ENCODE assay signal across 24 mouse cellular contexts in the genomic region with DNA sequence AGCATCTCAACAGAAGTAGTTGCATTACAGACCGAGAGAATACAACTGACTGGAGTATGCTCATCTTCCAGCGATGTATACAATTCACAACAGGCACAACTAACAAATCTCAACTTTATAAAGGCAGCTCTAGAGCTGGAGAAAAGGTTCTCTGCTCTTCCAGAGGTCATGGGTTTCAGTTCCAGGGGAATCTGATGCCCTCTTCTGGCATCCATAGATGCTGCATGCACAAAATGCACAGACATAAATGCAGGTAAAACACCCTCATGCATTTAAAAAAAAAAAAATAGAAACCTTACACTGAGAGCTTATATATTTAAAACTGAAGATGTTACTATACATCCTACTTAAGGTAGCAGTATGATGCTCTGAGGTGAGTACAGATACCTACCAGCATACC. TPM values are rescaled to one million over a fixed set of nuclear protein-coding genes. Genes with fewer than 3 reads are reported as not detected.
DNase-seq lines count a peak whose midpoint lies in the region; ATAC-seq and TF ChIP-seq lines count a peak whose summit lies in the region.
"Had no signal": no experiment of that assay in that cellular context is flagged by ENCODE, and none has a peak within 500 bp of the region (broad histone marks: within the 10 kb centered on the region; RNA-seq: fewer than 3 reads in every experiment).

No protein-coding gene starts in this region.

- H3K27ac ChIP-seq in heart, adult 2 months: no peak overlapping the region
- no peak overlapping the region for H3K27ac ChIP-seq in liver, embryonic 14.5 days
- no peak overlapping the region for H3K27ac ChIP-seq in liver, embryonic 11.5 days (ENCODE audit: low read depth, low read length)
- H3K27ac ChIP-seq in kidney, embryonic 14.5 days (ENCODE audit: low read depth, low read length): no peak overlapping the region
- H3K27ac ChIP-seq: forebrain, embryonic 13.5 days; hindbrain, embryonic 14.5 days; liver, embryonic 15.5 days; lung, embryonic 15.5 days; midbrain, embryonic 12.5 days had no signal

- peak; percentile 59 for TF ChIP-seq CTCF in heart, adult 2 months (IDR thresholded peaks at IDR 0.05)
- 0 out of 2 replicates have a peak, but pooled peaks have one; percentile 8 for TF ChIP-seq CTCF in liver, embryonic 14.5 days (IDR thresholded peaks at IDR 0.05; ENCODE audit: low read depth)

- no peaks in the 10 kb centered on the region; the same call in none of the 2 replicates for H3K4me1 ChIP-seq in heart, adult 2 months (ENCODE audit: control insufficient read depth, insufficient read depth, low read length)
- H3K4me1 ChIP-seq in liver, embryonic 14.5 days (replicated peaks; ENCODE audit: control insufficient read depth in 2 of 2, insufficient read depth in 2 of 2, low read length in 1 of 2): no peaks in the 10 kb centered on the region; a peak in 1 of 4 replicates
- no peaks in the 10 kb centered on the region for H3K4me1 ChIP-seq in liver, embryonic 11.5 days (replicated peaks; ENCODE audit: control insufficient read depth, insufficient read depth, low read length)
- no peaks in the 10 kb centered on the region for H3K4me1 ChIP-seq in kidney, embryonic 14.5 days (ENCODE audit: control insufficient read depth, insufficient read depth, low read length)
- H3K4me1 ChIP-seq: forebrain, embryonic 13.5 days; heart, embryonic 12.5 days; lung, embryonic 15.5 days; midbrain, embryonic 12.5 days had no signal

- no peak overlapping the region for H3K9ac ChIP-seq in heart, adult 2 months (ENCODE audit: low read depth, low read length)
- H3K9ac ChIP-seq in liver, embryonic 14.5 days (replicated peaks): no peak overlapping the region
- no peak overlapping the region for H3K9ac ChIP-seq in liver, embryonic 11.5 days (ENCODE audit: low read depth, low read length)
- no peak overlapping the region for H3K9ac ChIP-seq in kidney, embryonic 14.5 days (ENCODE audit: low read depth, low read length)
- H3K9ac ChIP-seq: forebrain, embryonic 13.5 days; heart, embryonic 12.5 days; hindbrain, embryonic 14.5 days; liver, embryonic 15.5 days; lung, embryonic 15.5 days; midbrain, embryonic 12.5 days had no signal

- no peak for TF ChIP-seq EP300 in heart, adult 2 months (IDR thresholded peaks at IDR 0.05; ENCODE audit: insufficient read depth, low read depth, low read length)
- no peak for TF ChIP-seq EP300 in liver, embryonic 14.5 days (IDR thresholded peaks at IDR 0.05; ENCODE audit: low read depth)

- no peak overlapping the region for H3K4me3 ChIP-seq in heart, adult 2 months
- no peak overlapping the region for H3K4me3 ChIP-seq in liver, embryonic 14.5 days (ENCODE audit: insufficient read depth in 1 of 2, low read depth in 2 of 2, low read length in 2 of 2)
- H3K4me3 ChIP-seq in liver, embryonic 11.5 days (ENCODE audit: low read depth, low read length): no peak overlapping the region
- no peak overlapping the region for H3K4me3 ChIP-seq in kidney, embryonic 14.5 days (ENCODE audit: low read length)
- H3K4me3 ChIP-seq: forebrain, embryonic 13.5 days; heart, embryonic 12.5 days; liver, embryonic 15.5 days; lung, embryonic 15.5 days; megakaryocyte, embryonic 14.5 days; midbrain, embryonic 12.5 days had no signal

- H3K4me2 ChIP-seq in liver, embryonic 14.5 days (ENCODE audit: low read depth): no peak overlapping the region
- H3K4me2 ChIP-seq in liver, embryonic 11.5 days: no peak overlapping the region
- no peak overlapping the region for H3K4me2 ChIP-seq in kidney, embryonic 14.5 days (replicated peaks; ENCODE audit: low read depth, low read length)
- H3K4me2 ChIP-seq: forebrain, embryonic 13.5 days; heart, embryonic 12.5 days; hindbrain, embryonic 14.5 days; liver, embryonic 15.5 days; lung, embryonic 15.5 days; midbrain, embryonic 12.5 days had no signal

- DNase-seq in heart, adult 2 months: no peak
- no peak for DNase-seq in heart, adult 9 months (ENCODE audit: low spot score in 2 of 2)
- no peak for DNase-seq in liver, embryonic 14.5 days (ENCODE audit: low read depth in 3 of 3, low spot score in 3 of 3)
- DNase-seq in liver, embryonic 11.5 days (ENCODE audit: low spot score): no peak
- DNase-seq in ES-CJ7 (ENCODE audit: low read depth, low spot score) (peak; percentile 18), R1 (ENCODE audit: low read depth, low spot score) (peak; percentile 39)
- no peak for DNase-seq in adrenal gland, postnatal 25 days
- DNase-seq: cerebellum, adult 2 months; cerebellum, postnatal 14 days; gastrocnemius, postnatal 10 days; kidney, adult 18-20 months; kidney, postnatal 10 days; left cerebral cortex, postnatal 4 days; lung, postnatal 36 days; right cerebral cortex, postnatal 14 days had no signal

- TF ChIP-seq POLR2A in heart, adult 2 months (IDR thresholded peaks at IDR 0.05; ENCODE audit: insufficient read depth, low read depth, low read length): no peak

- no peaks in the 10 kb centered on the region for H3K9me3 ChIP-seq in liver, embryonic 14.5 days (ENCODE audit: control insufficient read depth, low read length)
- H3K9me3 ChIP-seq in liver, embryonic 11.5 days (ENCODE audit: control insufficient read depth, low read length): no peaks in the 10 kb centered on the region
- no peaks in the 10 kb centered on the region for H3K9me3 ChIP-seq in kidney, embryonic 14.5 days (ENCODE audit: control insufficient read depth, low read length)
- H3K9me3 ChIP-seq: forebrain, embryonic 13.5 days; heart, embryonic 12.5 days; liver, embryonic 15.5 days; lung, embryonic 15.5 days; megakaryocyte, embryonic 14.5 days; midbrain, embryonic 12.5 days had no signal

- H3K79me2 ChIP-seq in heart, adult 2 months (replicated peaks; ENCODE audit: control insufficient read depth, insufficient read depth, low read length): 0 out of 2 replicates have a peak, but pooled peaks cover 3% of the 10 kb centered on the region

- no peak for ATAC-seq in liver, embryonic 14.5 days (ENCODE audit: insufficient read depth)
- ATAC-seq in liver, embryonic 11.5 days (replicated peaks; ENCODE audit: low FRiP score): no peak
- ATAC-seq in kidney, embryonic 14.5 days (ENCODE audit: low FRiP score, low TSS enrichment): no peak
- ATAC-seq: CD4-positive, CD25-positive, alpha-beta regulatory T cell, adult 4 months; forebrain, embryonic 13.5 days had no signal

- peaks cover 66% of the 10 kb centered on the region for H3K36me3 ChIP-seq in heart, adult 2 months (ENCODE audit: control insufficient read depth, insufficient read depth, low read length)
- peaks cover 97% of the 10 kb centered on the region for H3K36me3 ChIP-seq in liver, embryonic 14.5 days (replicated peaks; ENCODE audit: control insufficient read depth, insufficient read depth, low read depth)
- H3K36me3 ChIP-seq in liver, embryonic 11.5 days (ENCODE audit: control insufficient read depth, insufficient read depth, low read length): peaks cover 71% of the 10 kb centered on the region
- peaks cover 73% of the 10 kb centered on the region for H3K36me3 ChIP-seq in kidney, embryonic 14.5 days (ENCODE audit: control insufficient read depth, insufficient read depth, low read length)

- intact Hi-C loops in heart, adult 2 months (cut with DNase I): loop anchor here (2.0 kb wide), 1 partner anchor 15 kb away; no protein-coding TSS in a partner anchor

- 93% methylated on average over 2 of the region's 2 CpGs for WGBS in heart, adult 2 months
- 94% methylated on average over 2 of the region's 2 CpGs for WGBS in liver, embryonic 14.5 days (ENCODE audit: insufficient replicate concordance)
- WGBS in liver, embryonic 11.5 days: 94% methylated on average over 2 of the region's 2 CpGs
- 95% methylated on average over 2 of the region's 2 CpGs for WGBS in kidney, embryonic 14.5 days

- no peaks in the 10 kb centered on the region for H3K27me3 ChIP-seq in heart, adult 2 months (ENCODE audit: control insufficient read depth, insufficient read depth, low read length)
- H3K27me3 ChIP-seq in liver, embryonic 14.5 days (ENCODE audit: control insufficient read depth, insufficient read depth, low read length): no peaks in the 10 kb centered on the region
- H3K27me3 ChIP-seq in liver, embryonic 11.5 days (replicated peaks; ENCODE audit: control insufficient read depth, insufficient read depth, low read length): no peaks in the 10 kb centered on the region
- no peaks in the 10 kb centered on the region for H3K27me3 ChIP-seq in kidney, embryonic 14.5 days (ENCODE audit: control insufficient read depth, insufficient read depth, low read length)
- H3K27me3 ChIP-seq: forebrain, embryonic 13.5 days; heart, embryonic 12.5 days; liver, embryonic 15.5 days; lung, embryonic 15.5 days; megakaryocyte, embryonic 14.5 days; midbrain, embryonic 12.5 days had no signal

RNA-seq across cellular contexts. Expression of a gene that starts 13.2 kb away (rescaled TPM):
- total RNA-seq in heart, adult 2 months (2021): 100 to 1,000 TPM; 294 to 351 TPM
- 264 and 414 TPM in 2 replicates for polyA plus RNA-seq in heart, adult 2 months (2012; rRNA removed)
- 225 and 257 TPM in 2 replicates for polyA plus RNA-seq in liver, embryonic 14.5 days (2012; rRNA removed)
- 165 TPM in 2 replicates for polyA plus RNA-seq in liver, embryonic 14.5 days (2014; fragmentation: Nextera tagmentation; extraction: Ambion mirVana)
- polyA plus RNA-seq in liver, embryonic 11.5 days (2014; fragmentation: Nextera tagmentation; extraction: Ambion mirVana): 116 TPM in 2 replicates
- total RNA-seq in adrenal gland, postnatal 25 days (2021): 482 and 571 TPM in 2 replicates
- polyA plus RNA-seq in kidney, embryonic 14.5 days (2014; fragmentation: Nextera tagmentation; extraction: Ambion mirVana): 35.4 and 43.0 TPM in 2 replicates

RNA-seq across cellular contexts. Expression of a gene that starts 26.5 kb away (rescaled TPM):
- 100 to 1,000 TPM; 214 to 237 TPM for total RNA-seq in heart, adult 2 months (2021)
- 344 and 361 TPM in 2 replicates for polyA plus RNA-seq in heart, adult 2 months (2012; rRNA removed)
- polyA plus RNA-seq in liver, embryonic 14.5 days (2012; rRNA removed): 50.9 and 52.3 TPM in 2 replicates
- polyA plus RNA-seq in liver, embryonic 14.5 days (2014; fragmentation: Nextera tagmentation; extraction: Ambion mirVana): 99.0 and 107 TPM in 2 replicates
- polyA plus RNA-seq in liver, embryonic 11.5 days (2014; fragmentation: Nextera tagmentation; extraction: Ambion mirVana): 178 and 186 TPM in 2 replicates
- total RNA-seq in adrenal gland, postnatal 25 days (2021): 42.5 and 47.7 TPM in 2 replicates
- 187 and 203 TPM in 2 replicates for polyA plus RNA-seq in kidney, embryonic 14.5 days (2014; fragmentation: Nextera tagmentation; extraction: Ambion mirVana)

RNA-seq across cellular contexts. Expression of a gene that starts 29.6 kb away (rescaled TPM):
- 10 to 100 TPM; 11.0 to 13.6 TPM for total RNA-seq in heart, adult 2 months (2021)
- polyA plus RNA-seq in heart, adult 2 months (2012; rRNA removed): 10.2 and 11.0 TPM in 2 replicates
- polyA plus RNA-seq in liver, embryonic 14.5 days (2012; rRNA removed): 3.4 and 5.3 TPM in 2 replicates
- polyA plus RNA-seq in liver, embryonic 14.5 days (2014; fragmentation: Nextera tagmentation; extraction: Ambion mirVana): 10.0 and 11.5 TPM in 2 replicates
- polyA plus RNA-seq in liver, embryonic 11.5 days (2014; fragmentation: Nextera tagmentation; extraction: Ambion mirVana): 26.1 and 29.2 TPM in 2 replicates
- total RNA-seq in adrenal gland, postnatal 25 days (2021): 29.4 and 30.0 TPM in 2 replicates
- polyA plus RNA-seq in kidney, embryonic 14.5 days (2014; fragmentation: Nextera tagmentation; extraction: Ambion mirVana): 16.0 and 40.3 TPM in 2 replicates

Comparison
In these comparisons a context has a peak if more than half of its experiments do, and no peak if none do; other contexts are left out.
1. DNase-seq: peak in ES-CJ7 (single experiment) and R1 (single experiment); none in heart, adult 2 months (0 of 2), heart, adult 9 months (0 of 2), liver, embryonic 14.5 days (0 of 3), liver, embryonic 11.5 days (single experiment) and adrenal gland, postnatal 25 days (single experiment).